Mouse (Mus musculus) thymus, postnatal 14 days (tissue): ENCODE data around the gene Arhgap32.

Source experiments
- DNase-seq: peaks from one replicate; pipeline ENCODE4 v3.0.0; 2021

The Arhgap32 gene

GRCm38 (mm10) chr9:32278052-32278451 is 162.1 kb downstream of the Arhgap32 start:
- DNase-seq: no peak

DNA sequence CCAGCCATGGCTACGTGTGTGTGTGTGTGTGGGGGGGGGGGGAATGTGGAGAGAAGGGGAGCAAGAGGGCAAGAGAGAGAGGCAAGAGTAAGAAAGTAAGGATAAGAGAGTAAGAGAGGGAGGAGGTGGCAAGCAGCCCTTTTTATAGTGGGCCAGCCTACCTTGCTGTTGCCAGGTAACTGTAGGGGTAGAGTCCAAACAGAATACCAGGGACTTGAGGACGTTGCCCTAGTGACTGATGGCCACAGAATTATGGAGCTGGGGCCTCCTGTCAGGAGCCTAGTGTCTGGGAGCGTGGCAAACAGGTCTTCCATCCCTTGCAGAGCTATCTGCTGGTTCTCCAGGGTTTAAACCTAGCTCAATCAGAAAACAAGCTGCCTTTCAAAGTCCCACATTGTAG is 163.9 kb downstream of the Arhgap32 start:
- DNase-seq: no peak

DNA sequence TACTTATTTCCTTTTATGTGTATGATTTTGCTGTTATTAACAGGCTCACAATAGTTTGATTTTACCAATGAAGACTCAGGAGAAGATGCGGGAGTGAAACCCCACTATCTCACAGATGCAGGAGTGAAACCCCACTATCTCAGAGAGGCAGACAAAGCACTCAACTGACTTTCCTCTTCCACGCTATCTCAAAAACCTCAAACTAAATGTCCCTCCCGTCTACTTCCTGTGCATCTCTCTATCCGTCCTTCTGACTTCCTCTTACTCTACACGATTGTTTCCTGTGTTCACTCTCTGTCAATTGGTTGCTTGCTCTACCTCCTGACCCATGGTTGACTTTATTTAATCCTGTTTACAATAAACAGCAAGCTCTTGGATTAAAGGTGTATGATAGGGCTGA is 164.5 kb downstream of the Arhgap32 start:
- no peak for DNase-seq

DNA sequence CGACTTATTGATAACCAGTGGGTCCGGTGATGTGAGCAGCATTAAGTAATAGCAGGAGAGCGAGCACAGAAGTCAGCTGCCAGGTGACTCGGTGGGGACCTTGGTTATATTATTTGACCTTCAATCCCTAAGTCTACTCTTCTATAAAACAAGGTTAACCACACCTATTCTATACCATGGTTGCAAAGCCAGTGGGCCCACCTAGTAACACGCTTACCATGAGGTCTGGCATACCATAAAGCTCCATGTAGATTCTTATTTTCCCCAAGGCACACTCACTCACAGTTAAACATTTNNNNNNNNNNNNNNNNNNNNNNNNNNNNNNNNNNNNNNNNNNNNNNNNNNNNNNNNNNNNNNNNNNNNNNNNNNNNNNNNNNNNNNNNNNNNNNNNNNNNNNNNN is 167.7 kb downstream of the Arhgap32 start:
- no peak for DNase-seq

DNA sequence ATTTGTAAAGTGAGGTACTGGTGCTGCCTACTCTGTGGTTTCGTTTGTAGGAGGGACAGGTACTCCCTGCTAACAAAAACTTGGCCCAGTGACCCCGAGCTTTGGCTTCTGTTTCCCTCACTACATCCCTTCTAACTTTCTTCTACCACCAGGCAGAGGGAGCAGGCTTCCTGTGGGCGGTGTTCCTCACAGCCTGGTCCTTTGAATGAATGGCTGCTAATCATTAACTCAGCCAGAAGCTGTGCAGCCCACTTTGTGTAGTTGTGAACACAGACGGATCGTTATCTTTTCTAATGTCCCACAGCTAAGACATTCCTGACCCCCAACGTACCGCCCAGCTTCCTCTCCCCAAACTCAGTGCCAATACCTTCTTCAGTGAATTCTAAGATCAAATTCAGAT is 175.7 kb downstream of the Arhgap32 start:
- no peak for DNase-seq

DNA sequence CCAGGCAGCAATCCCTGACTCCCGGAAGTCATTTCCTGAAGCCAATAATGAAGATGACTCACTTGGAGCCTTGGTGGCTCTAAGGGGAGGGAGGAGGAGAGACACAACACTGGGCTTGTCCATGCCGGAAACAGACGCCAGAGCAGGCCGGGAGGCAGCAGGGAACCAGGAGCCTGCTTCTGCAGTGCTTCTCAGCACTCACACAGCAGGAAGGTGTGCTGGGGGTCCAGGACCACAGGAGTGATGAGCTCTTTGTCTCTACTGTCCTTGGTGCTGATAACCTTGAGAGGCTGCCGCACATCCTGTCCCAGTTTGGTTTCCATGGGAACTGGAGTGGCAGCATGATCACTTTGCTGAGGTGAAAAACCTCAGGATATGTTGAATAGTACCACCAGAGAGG is 176.8 kb downstream of the Arhgap32 start:
- no peak for DNase-seq

DNA sequence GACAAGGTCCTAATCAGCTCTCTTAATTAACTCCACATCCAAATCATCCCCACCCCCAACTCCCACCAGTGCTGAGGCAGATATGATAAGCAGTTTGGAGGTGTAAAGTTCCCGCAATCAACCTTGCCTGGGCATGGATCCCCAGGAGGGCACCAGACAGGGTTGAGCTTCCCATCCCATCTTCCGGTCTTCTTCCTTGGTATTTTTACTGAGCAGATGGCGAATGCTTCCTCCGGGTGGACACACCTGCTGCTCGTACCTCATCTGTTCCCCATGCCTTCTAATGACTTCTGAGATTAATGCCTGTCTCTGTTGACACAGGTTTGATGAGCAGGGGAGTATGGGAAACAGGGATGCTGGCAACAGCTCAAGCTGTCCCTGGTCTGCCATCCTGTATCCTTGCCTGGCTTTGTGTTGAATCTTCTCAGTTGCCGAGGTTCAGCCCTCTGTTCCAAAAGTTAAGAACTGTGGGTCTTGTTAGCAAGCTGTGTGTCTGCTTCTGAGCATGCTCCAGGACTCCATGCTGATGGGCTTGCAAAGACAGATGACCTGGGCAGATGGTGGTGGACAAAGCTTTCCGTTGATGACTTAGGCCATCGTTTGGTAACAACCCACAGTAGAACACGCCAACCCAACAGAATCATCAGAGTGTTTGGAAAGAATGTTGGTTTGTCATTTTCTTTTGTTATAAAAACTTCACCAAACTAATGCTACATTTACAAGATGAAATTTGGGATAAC is 179.3 kb downstream of the Arhgap32 start:
- DNase-seq: no peak

DNA sequence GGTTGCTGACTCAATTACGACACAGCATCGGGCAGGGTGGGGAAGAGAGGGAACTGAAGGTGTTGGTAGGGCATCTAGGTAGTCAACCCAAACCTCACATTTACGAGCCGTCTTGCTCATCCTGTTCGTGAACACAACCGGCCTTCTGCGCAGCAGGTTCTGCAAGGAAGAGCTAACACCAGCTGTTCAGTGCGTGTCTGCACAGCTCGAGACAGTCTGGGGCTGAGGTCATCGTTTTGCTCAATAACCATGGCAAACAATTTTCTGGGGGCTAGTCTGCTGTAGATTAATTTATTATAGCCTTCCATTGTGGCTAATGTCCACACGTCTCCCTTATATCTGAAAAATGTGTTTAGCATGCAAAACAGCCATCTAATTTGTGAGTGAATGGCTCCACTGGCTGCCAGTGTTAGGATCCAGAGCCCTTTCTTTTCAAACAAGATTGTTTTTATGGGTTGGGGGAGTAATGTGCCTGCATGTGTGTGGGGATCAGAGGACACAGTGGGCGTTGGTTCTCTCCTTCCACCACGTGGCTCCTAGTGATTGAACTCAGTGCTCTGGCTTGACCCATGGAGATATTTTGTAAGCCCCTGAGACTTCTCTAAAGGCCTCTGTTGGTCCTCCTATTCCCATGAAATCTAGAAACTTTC is 186.7 kb downstream of the Arhgap32 start:
- no peak for DNase-seq

DNA sequence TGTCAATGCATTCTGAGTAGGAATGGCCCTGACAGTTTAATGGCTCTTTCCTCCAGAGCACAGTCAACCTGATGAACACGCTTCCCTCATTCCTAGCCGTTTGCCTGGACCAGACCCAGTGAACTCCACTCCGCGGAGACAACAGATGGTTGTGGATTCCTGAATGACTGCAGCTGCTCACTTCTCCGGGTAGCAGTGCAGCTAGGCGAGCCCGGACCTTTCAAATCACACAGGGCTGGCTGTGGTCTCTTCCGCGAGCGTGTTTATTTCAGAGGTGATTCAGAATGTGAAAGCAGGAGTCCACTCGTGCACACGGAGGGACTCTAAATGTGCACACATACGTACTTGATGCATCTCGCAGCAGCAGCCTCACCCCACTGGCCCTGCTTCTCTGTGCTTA is 195.8 kb downstream of the Arhgap32 start:
- DNase-seq: no peak

GRCm38 (mm10) chr9:32312208-32312607 is 196.3 kb downstream of the Arhgap32 start:
- DNase-seq: no peak

DNA sequence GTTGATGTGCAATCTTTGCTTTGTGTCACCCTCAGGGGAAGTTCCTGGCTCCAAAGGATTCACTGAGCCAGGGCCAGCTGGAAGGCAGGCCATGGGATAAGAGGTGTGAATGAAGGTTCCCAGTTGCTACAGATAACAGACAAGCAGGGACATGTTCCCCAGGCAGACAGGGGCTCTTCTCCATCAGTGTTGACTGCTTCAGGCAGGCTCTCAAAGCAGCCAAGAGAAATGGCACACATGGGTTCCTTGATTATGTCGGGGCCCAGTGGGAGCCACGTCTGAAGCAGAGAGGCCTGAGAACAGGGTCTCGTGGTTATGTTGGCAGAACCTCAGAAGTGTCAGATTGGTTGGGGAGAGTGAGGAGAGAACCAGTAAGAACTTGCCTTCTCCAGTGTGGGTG is 198.1 kb downstream of the Arhgap32 start:
- DNase-seq: no peak

GRCm38 (mm10) chr9:32315999-32316398 is 200.1 kb downstream of the Arhgap32 start:
- no peak for DNase-seq
